Mouse (Mus musculus) embryonic facial prominence, embryonic 14.5 days (tissue): ENCODE data around the gene Podn. TPM values are rescaled to one million over a fixed set of nuclear protein-coding genes. Genes with fewer than 3 reads are reported as not detected.

ENCODE experiments used
- ATAC-seq: fragments of 200-750 bp; cut with Nextera tagmentation; 2 replicates; pipeline ENCODE4 v1.8.0; 2017; ENCODE audit warnings: low read depth, moderate number of reproducible peaks, moderate TSS enrichment
- DNase-seq: peaks from one replicate; pipeline ENCODE4 v3.0.0-alpha.2; 2015; ENCODE audit warnings: low spot score
- H3K27ac ChIP-seq: fragments of 300-500 bp; sonication (generic); replicated peaks from 2 replicates; pipeline ENCODE4 v1.5.1; 2014; ENCODE audit warnings: low read depth, mild to moderate bottlenecking, low read length, moderate library complexity
- H3K27me3 ChIP-seq: fragments of 300-500 bp; sonication (generic); replicated peaks from 2 replicates; pipeline ENCODE4 v1.6.1; 2014; ENCODE audit warnings: low read length; ENCODE audit not compliant: control insufficient read depth, insufficient read depth
- H3K36me3 ChIP-seq: fragments of 300-500 bp; sonication (generic); 2 replicates; pipeline ENCODE4 v1.6.1; 2014; ENCODE audit warnings: low read length, mixed read lengths; ENCODE audit not compliant: control insufficient read depth, insufficient read depth
- H3K4me1 ChIP-seq: fragments of 300-500 bp; sonication (generic); 2 replicates; pipeline ENCODE4 v1.6.1; 2014; ENCODE audit warnings: antibody characterized with exemption, low read length; ENCODE audit not compliant: control insufficient read depth, insufficient read depth
- H3K4me2 ChIP-seq: fragments of 300-500 bp; sonication (generic); 2 replicates; pipeline ENCODE4 v1.6.1; 2014; ENCODE audit warnings: low read depth, mild to moderate bottlenecking, low read length, moderate library complexity, mixed read lengths
- H3K4me3 ChIP-seq: fragments of 300-500 bp; sonication (generic); 2 replicates; pipeline ENCODE4 v1.5.1; 2014; ENCODE audit warnings: low read depth, mild to moderate bottlenecking, low read length
- H3K9ac ChIP-seq: fragments of 300-500 bp; sonication (generic); 2 replicates; pipeline ENCODE4 v1.6.1; 2014; ENCODE audit warnings: low read depth, mild to moderate bottlenecking, low read length, moderate library complexity, mixed read lengths
- H3K9me3 ChIP-seq: fragments of 300-500 bp; sonication (generic); 2 replicates; pipeline ENCODE4 v1.6.1; 2016; ENCODE audit warnings: low read length; ENCODE audit not compliant: control insufficient read depth
- WGBS: fragments of 180-500 bp; shearing (Covaris S2); extraction: QIAGEN DNeasy Blood & Tissue Kit; methylation state at CpG from one replicate; pipeline ENCODE4 v1.1.7; 2014; 5-methylcytosine and 5-hydroxymethylcytosine counted together
- polyA plus RNA-seq: library from polyadenylated mRNA; unstranded; fragments of >200 nt; fragmentation: Nextera tagmentation; extraction: Ambion mirVana; gene quantifications from 2 replicates; pipeline ENCODE4 v1.2.1, GENCODE M21; 2014

Gene Podn
- polyA plus RNA-seq, 1 experiment from 2014 or later = 5.5 TPM

- no peak overlapping the region for H3K9ac ChIP-seq
- H3K27ac ChIP-seq = peak overlapping the region; percentile 89
Measured at GRCm38 (mm10) chr4:107984282-107984981, 111.8 kb downstream of the Podn start.

GRCm38 (mm10) chr4:107983717-107984116 is 112.5 kb downstream of the Podn start:
- DNase-seq (peak; percentile 50), ATAC-seq (peak; percentile 60)
- H3K4me1 ChIP-seq = peaks cover 19% of the 10 kb centered on the region

More at GRCm38 (mm10) chr4:107984282-107984981, 111.8 kb downstream of the Podn start:
- Histone ChIP-seq H3K4me2 (no peak overlapping the region), H3K9me3 (no peaks in the 10 kb centered on the region), H3K36me3 (no peaks in the 10 kb centered on the region), H3K4me1 (peaks cover 19% of the 10 kb centered on the region), H3K27me3 (no peaks in the 10 kb centered on the region), H3K4me3 (no peak overlapping the region)
- peak; percentile 86 for ATAC-seq
- WGBS = 36% methylated on average over 7 of the region's 7 CpGs
- peak; percentile 93 for DNase-seq

GRCm38 (mm10) chr4:107980002-107980600 is 116.1 kb downstream of the Podn start:
- Histone ChIP-seq H3K4me2 (no peak overlapping the region), H3K9ac (no peak overlapping the region), H3K36me3 (no peaks in the 10 kb centered on the region), H3K9me3 (no peaks in the 10 kb centered on the region), H3K4me1 (peaks cover 11% of the 10 kb centered on the region), H3K27ac (no peak overlapping the region), H3K27me3 (no peaks in the 10 kb centered on the region), H3K4me3 (no peak overlapping the region)
- DNase-seq (no peak), ATAC-seq (no peak)
- WGBS = 71% methylated on average over 6 of the region's 6 CpGs

More at GRCm38 (mm10) chr4:107983717-107984116, 112.5 kb downstream of the Podn start:
- peak overlapping the region; percentile 89 for H3K27ac ChIP-seq
- no peaks in the 10 kb centered on the region for H3K27me3 ChIP-seq
- H3K4me2 ChIP-seq = no peak overlapping the region
- H3K9ac ChIP-seq = no peak overlapping the region
- WGBS = 45% methylated on average over 1 of the region's 1 CpGs
- no peaks in the 10 kb centered on the region for H3K9me3 ChIP-seq
- no peak overlapping the region for H3K4me3 ChIP-seq
- no peaks in the 10 kb centered on the region for H3K36me3 ChIP-seq

GRCm38 (mm10) chr4:107979530-107979929 is 116.7 kb downstream of the Podn start:
- ATAC-seq (no peak), DNase-seq (no peak)
- Histone ChIP-seq H3K4me1 (peaks cover 7% of the 10 kb centered on the region; the same call in 1 of the 2 replicates), H3K36me3 (no peaks in the 10 kb centered on the region), H3K9me3 (no peaks in the 10 kb centered on the region), H3K27ac (no peak overlapping the region), H3K4me3 (no peak overlapping the region), H3K4me2 (no peak overlapping the region), H3K9ac (no peak overlapping the region), H3K27me3 (no peaks in the 10 kb centered on the region)
- WGBS = 30% methylated on average over 2 of the region's 2 CpGs

GRCm38 (mm10) chr4:107977593-107977992 is 118.7 kb downstream of the Podn start:
- Histone ChIP-seq H3K4me3 (no peak overlapping the region), H3K4me2 (no peak overlapping the region), H3K9me3 (no peaks in the 10 kb centered on the region), H3K4me1 (0 out of 2 replicates have a peak, but pooled peaks cover 2% of the 10 kb centered on the region), H3K27me3 (no peaks in the 10 kb centered on the region), H3K36me3 (no peaks in the 10 kb centered on the region), H3K27ac (no peak overlapping the region), H3K9ac (no peak overlapping the region)
- 51% methylated on average over 4 of the region's 4 CpGs for WGBS
- no peak for ATAC-seq
- no peak for DNase-seq

GRCm38 (mm10) chr4:107975004-107975403 is 121.2 kb downstream of the Podn start:
- Histone ChIP-seq H3K27ac (no peak overlapping the region), H3K4me2 (no peak overlapping the region), H3K9me3 (no peaks in the 10 kb centered on the region), H3K27me3 (no peaks in the 10 kb centered on the region), H3K9ac (no peak overlapping the region), H3K4me3 (no peak overlapping the region), H3K4me1 (0 out of 2 replicates have a peak, but pooled peaks cover 2% of the 10 kb centered on the region), H3K36me3 (no peaks in the 10 kb centered on the region)
- WGBS = 67% methylated on average over 7 of the region's 7 CpGs
- DNase-seq (no peak), ATAC-seq (no peak)

GRCm38 (mm10) chr4:107974527-107974926 is 121.7 kb downstream of the Podn start:
- 0 out of 2 replicates have a peak, but pooled peaks have one; percentile 15 for ATAC-seq
- Histone ChIP-seq H3K27me3 (no peaks in the 10 kb centered on the region), H3K4me2 (no peak overlapping the region), H3K27ac (no peak overlapping the region), H3K4me1 (no peaks in the 10 kb centered on the region), H3K9ac (no peak overlapping the region), H3K4me3 (no peak overlapping the region), H3K36me3 (no peaks in the 10 kb centered on the region), H3K9me3 (no peaks in the 10 kb centered on the region)
- WGBS = 53% methylated on average over 11 of the region's 11 CpGs
- no peak for DNase-seq

- H3K9ac ChIP-seq = no peak overlapping the region
- H3K9me3 ChIP-seq = no peaks in the 10 kb centered on the region
- no peaks in the 10 kb centered on the region for H3K27me3 ChIP-seq
- no peak overlapping the region for H3K4me3 ChIP-seq
- H3K4me2 ChIP-seq = no peak overlapping the region
- WGBS = 85% methylated on average over 1 of the region's 1 CpGs
- ATAC-seq (no peak), DNase-seq (no peak)
- no peaks in the 10 kb centered on the region for H3K36me3 ChIP-seq
- H3K27ac ChIP-seq = no peak overlapping the region
- H3K4me1 ChIP-seq = no peaks in the 10 kb centered on the region
Measured at GRCm38 (mm10) chr4:107971162-107971561, 125.1 kb downstream of the Podn start.
